In genomic region chrX:11486588-11486987, GRCm38 (mm10) we compare ENCODE assay signal across 16 mouse cellular contexts.
A peak's percentile ranks its signal among the peaks of the same experiment; 100 is the strongest.
DNase-seq lines count a peak whose midpoint lies in the region; ATAC-seq and TF ChIP-seq lines count a peak whose summit lies in the region.
"Had no signal": no experiment of that assay in that cellular context is flagged by ENCODE, and none has a peak within 500 bp of the region (broad histone marks: within the 10 kb centered on the region; RNA-seq: fewer than 3 reads in every experiment).

No protein-coding gene starts in this region.

- peak overlapping the region; percentile 65 for H3K27ac ChIP-seq in heart, embryonic 13.5 days (replicated peaks)
- peak overlapping the region; percentile 49; the same call in 1 of the 2 replicates for H3K27ac ChIP-seq in lung, embryonic 16.5 days (ENCODE audit: low read length)
- peak overlapping the region; percentile 58; the same call in 1 of the 2 replicates for H3K27ac ChIP-seq in limb, embryonic 14.5 days (replicated peaks; ENCODE audit: low read depth, low read length)
- H3K27ac ChIP-seq: hindbrain, embryonic 15.5 days had no signal

- no peak overlapping the region for H3K4me2 ChIP-seq in heart, embryonic 13.5 days
- no peak overlapping the region for H3K4me2 ChIP-seq in lung, embryonic 16.5 days (ENCODE audit: low read depth, low read length)
- H3K4me2 ChIP-seq in limb, embryonic 14.5 days (replicated peaks; ENCODE audit: low read depth, low read length, severe bottlenecking), result no peak overlapping the region
- H3K4me2 ChIP-seq: embryonic facial prominence, embryonic 13.5 days; hindbrain, embryonic 15.5 days; neural tube, embryonic 13.5 days had no signal

- H3K4me1 ChIP-seq in heart, embryonic 13.5 days, result peaks cover 29% of the 10 kb centered on the region
- H3K4me1 ChIP-seq in lung, embryonic 16.5 days (replicated peaks; ENCODE audit: control insufficient read depth, insufficient read depth, low read length), result peaks cover 8% of the 10 kb centered on the region; the same call in 1 of the 2 replicates
- H3K4me1 ChIP-seq in limb, embryonic 14.5 days (ENCODE audit: control insufficient read depth, insufficient read depth, low read length), result peaks cover 26% of the 10 kb centered on the region; the same call in 1 of the 2 replicates

- no peaks in the 10 kb centered on the region for H3K9me3 ChIP-seq in heart, embryonic 13.5 days
- H3K9me3 ChIP-seq in lung, embryonic 16.5 days (ENCODE audit: control insufficient read depth, low read length), result no peaks in the 10 kb centered on the region
- no peaks in the 10 kb centered on the region for H3K9me3 ChIP-seq in limb, embryonic 14.5 days (ENCODE audit: control insufficient read depth, low read length)
- H3K9me3 ChIP-seq: embryonic facial prominence, embryonic 13.5 days; hindbrain, embryonic 15.5 days; neural tube, embryonic 13.5 days had no signal

- TF ChIP-seq POLR2A in limb, embryonic 14.5 days (IDR thresholded peaks at IDR 0.05; ENCODE audit: borderline replicate concordance, extremely low read depth, insufficient read depth, insufficient read length), result no peak

- no peak for ATAC-seq in heart, embryonic 13.5 days (ENCODE audit: extremely low read depth, insufficient number of reproducible peaks, low FRiP score, low TSS enrichment)
- ATAC-seq in lung, embryonic 16.5 days (ENCODE audit: low read depth), result peak; percentile 34; the same call in 1 of the 2 replicates
- ATAC-seq in limb, embryonic 14.5 days (ENCODE audit: low FRiP score, low read depth), result peak; percentile 60; the same call in 1 of the 2 replicates
- ATAC-seq: midbrain, embryonic 16.5 days had no signal

- no peak overlapping the region for H3K9ac ChIP-seq in heart, embryonic 13.5 days
- no peak overlapping the region for H3K9ac ChIP-seq in lung, embryonic 16.5 days (ENCODE audit: low read length)
- H3K9ac ChIP-seq in limb, embryonic 14.5 days (ENCODE audit: low read depth, low read length, severe bottlenecking), result no peak overlapping the region
- H3K9ac ChIP-seq: embryonic facial prominence, embryonic 13.5 days; hindbrain, embryonic 15.5 days; neural tube, embryonic 13.5 days had no signal

- 26% methylated on average over 2 of the region's 2 CpGs for WGBS in heart, embryonic 13.5 days
- 34% methylated on average over 2 of the region's 2 CpGs for WGBS in lung, embryonic 16.5 days
- WGBS in limb, embryonic 14.5 days, result 19% methylated on average over 2 of the region's 2 CpGs

- DNase-seq in heart, postnatal 25 days (ENCODE audit: low spot score), result no peak
- DNase-seq in lung, postnatal 36 days, result no peak
- DNase-seq in NIH3T3 (ENCODE audit: low read depth), result peak; percentile 46
- no peak for DNase-seq in limb, embryonic 14.5 days (ENCODE audit: low spot score)
- no peak for DNase-seq in gastrocnemius, adult 8-10 months (ENCODE audit: low spot score in 2 of 2)
- no peak for DNase-seq in thymus, postnatal 10 days (ENCODE audit: low spot score in 2 of 2)
- DNase-seq: cerebellum, adult 11 months; cerebellum, postnatal 36 days; kidney, adult 8-10 months; liver had no signal

- no peaks in the 10 kb centered on the region for H3K36me3 ChIP-seq in heart, embryonic 13.5 days
- no peaks in the 10 kb centered on the region for H3K36me3 ChIP-seq in lung, embryonic 16.5 days (ENCODE audit: control insufficient read depth, insufficient read depth, low read length)
- H3K36me3 ChIP-seq in limb, embryonic 14.5 days (ENCODE audit: control insufficient read depth, insufficient read depth, low read length), result no peaks in the 10 kb centered on the region
- H3K36me3 ChIP-seq: embryonic facial prominence, embryonic 13.5 days; hindbrain, embryonic 15.5 days; neural tube, embryonic 13.5 days had no signal

- no peak overlapping the region for H3K4me3 ChIP-seq in heart, embryonic 13.5 days
- H3K4me3 ChIP-seq in lung, embryonic 16.5 days (ENCODE audit: low read length), result no peak overlapping the region
- H3K4me3 ChIP-seq in limb, embryonic 14.5 days (replicated peaks; ENCODE audit: low read length), result no peak overlapping the region
- H3K4me3 ChIP-seq: embryonic facial prominence, embryonic 13.5 days; hindbrain, embryonic 15.5 days; neural tube, embryonic 13.5 days had no signal

- intact Hi-C loops in heart, postnatal 25 days (cut with DNase I), result no loop called here

- H3K27me3 ChIP-seq in heart, embryonic 13.5 days (replicated peaks), result peaks cover 6% of the 10 kb centered on the region; the same call in 1 of the 2 replicates
- no peaks in the 10 kb centered on the region for H3K27me3 ChIP-seq in lung, embryonic 16.5 days (ENCODE audit: control insufficient read depth, insufficient read depth, low read depth, low read length)
- H3K27me3 ChIP-seq in limb, embryonic 14.5 days (ENCODE audit: control insufficient read depth, insufficient read depth, low read length), result 0 out of 2 replicates have a peak, but pooled peaks cover 2% of the 10 kb centered on the region
